Mouse (Mus musculus) forebrain, postnatal 0 days (tissue): ENCODE data around the gene Meis1. TPM values are rescaled to one million over a fixed set of nuclear protein-coding genes. Genes with fewer than 3 reads are reported as not detected.

ENCODE experiments used
- ATAC-seq: fragments of 200-750 bp; cut with Nextera tagmentation; 2 replicates; pipeline ENCODE4 v1.8.0; 2017; ENCODE audit warnings: mild to moderate bottlenecking, moderate library complexity
- DNase-seq: peaks from one replicate; pipeline ENCODE4 v3.0.0-alpha.2; 2015
- H3K27ac ChIP-seq: fragments of 300-500 bp; sonication (generic); 2 replicates; pipeline ENCODE4 v1.5.1; 2014; ENCODE audit warnings: low read depth, mild to moderate bottlenecking, antibody characterized with exemption, low read length, moderate library complexity, mixed read lengths
- H3K27me3 ChIP-seq: fragments of 300-500 bp; sonication (generic); 2 replicates; pipeline ENCODE4 v1.6.1; 2014; ENCODE audit warnings: mild to moderate bottlenecking, low read length, mixed read lengths; ENCODE audit not compliant: insufficient read depth
- H3K36me3 ChIP-seq: fragments of 300-500 bp; sonication (generic); 2 replicates; pipeline ENCODE4 v1.6.1; 2014; ENCODE audit warnings: mild to moderate bottlenecking, moderate library complexity; ENCODE audit not compliant: insufficient read depth
- H3K4me1 ChIP-seq: fragments of 300-500 bp; sonication (generic); 2 replicates; pipeline ENCODE4 v1.6.1; 2014; ENCODE audit warnings: antibody characterized with exemption; ENCODE audit not compliant: insufficient read depth
- H3K4me2 ChIP-seq: fragments of 300-500 bp; sonication (generic); 2 replicates; pipeline ENCODE4 v1.6.1; 2014; ENCODE audit warnings: low read depth, mild to moderate bottlenecking, moderate library complexity
- H3K4me3 ChIP-seq: fragments of 300-500 bp; sonication (generic); 2 replicates; pipeline ENCODE4 v1.5.1; 2014; ENCODE audit warnings: low read depth, low read length, mixed read lengths
- H3K9ac ChIP-seq: fragments of 300-500 bp; sonication (generic); 2 replicates; pipeline ENCODE4 v1.6.1; 2014; ENCODE audit warnings: mild to moderate bottlenecking
- H3K9me3 ChIP-seq: fragments of 300-500 bp; sonication (generic); 2 replicates; pipeline ENCODE4 v1.6.1; 2016; ENCODE audit warnings: low read length
- CTCF ChIP-seq: sonication (generic); IDR thresholded peaks from 2 replicates; pipeline ENCODE4 v1.5.1; 2016; ENCODE audit warnings: antibody characterized with exemption, control low read depth, low read depth
- WGBS: fragments of 180-500 bp; shearing (Covaris S2); extraction: QIAGEN DNeasy Blood & Tissue Kit; methylation state at CpG from one replicate; pipeline ENCODE4 v1.1.7; 2014; 5-methylcytosine and 5-hydroxymethylcytosine counted together
- polyA plus RNA-seq: library from polyadenylated mRNA; unstranded; fragments of >200 nt; fragmentation: Nextera tagmentation; extraction: Ambion mirVana; gene quantifications from 2 replicates; pipeline ENCODE4 v1.2.1, GENCODE M21; 2015
- total RNA-seq: library from RNA; depleted of rRNA; stranded (reverse); fragments of >200 nt; gene quantifications from 2 replicates; pipeline ENCODE4 v1.2.3, GENCODE M21; 2014

Meis1 gene
- total and polyA plus RNA-seq, 2 experiments from 2014 or later = 12.5 to 16.9 TPM

GRCm38 (mm10) chr11:18892470-18892869 is 126.3 kb downstream of the Meis1 start:
- no peaks in the 10 kb centered on the region for H3K9me3 ChIP-seq
- no peak for ATAC-seq
- H3K27me3 ChIP-seq = no peaks in the 10 kb centered on the region
- H3K36me3 ChIP-seq = no peaks in the 10 kb centered on the region
- no peak for DNase-seq
- no peak overlapping the region for H3K27ac ChIP-seq
- H3K9ac ChIP-seq = no peak overlapping the region
- no peaks in the 10 kb centered on the region for H3K4me1 ChIP-seq
- 74% methylated on average over 2 of the region's 2 CpGs for WGBS
- TF ChIP-seq CTCF = no peak
- no peak overlapping the region for H3K4me2 ChIP-seq
- H3K4me3 ChIP-seq = no peak overlapping the region

- H3K4me1 ChIP-seq = no peaks in the 10 kb centered on the region
- H3K9ac ChIP-seq = no peak overlapping the region
- peaks cover 4% of the 10 kb centered on the region; the same call in 1 of the 2 replicates for H3K27me3 ChIP-seq
- H3K9me3 ChIP-seq = no peaks in the 10 kb centered on the region
- no peak overlapping the region for H3K4me2 ChIP-seq
- WGBS = 44% methylated on average over 5 of the region's 5 CpGs
- no peak overlapping the region for H3K27ac ChIP-seq
- DNase-seq = no peak
- TF ChIP-seq CTCF = no peak
- H3K36me3 ChIP-seq = no peaks in the 10 kb centered on the region
- no peak overlapping the region for H3K4me3 ChIP-seq
- ATAC-seq = no peak
Measured at GRCm38 (mm10) chr11:18889139-18889538, 129.6 kb downstream of the Meis1 start.

GRCm38 (mm10) chr11:18888651-18889050 is 130.1 kb downstream of the Meis1 start:
- ATAC-seq (no peak), DNase-seq (no peak)
- H3K27ac ChIP-seq = no peak overlapping the region
- H3K4me1 ChIP-seq = no peaks in the 10 kb centered on the region
- H3K4me2 ChIP-seq = no peak overlapping the region
- no peaks in the 10 kb centered on the region for H3K9me3 ChIP-seq
- peaks cover 4% of the 10 kb centered on the region; the same call in 1 of the 2 replicates for H3K27me3 ChIP-seq
- 98% methylated on average over 1 of the region's 1 CpGs for WGBS
- H3K9ac ChIP-seq = no peak overlapping the region
- no peaks in the 10 kb centered on the region for H3K36me3 ChIP-seq
- TF ChIP-seq CTCF = no peak
- H3K4me3 ChIP-seq = no peak overlapping the region

GRCm38 (mm10) chr11:18885729-18886325 is 133.0 kb downstream of the Meis1 start:
- DNase-seq (no peak), ATAC-seq (no peak)
- Histone ChIP-seq H3K9ac (no peak overlapping the region), H3K4me3 (no peak overlapping the region), H3K9me3 (no peaks in the 10 kb centered on the region), H3K4me1 (no peaks in the 10 kb centered on the region), H3K27ac (no peak overlapping the region), H3K27me3 (peaks cover 4% of the 10 kb centered on the region; the same call in 1 of the 2 replicates), H3K4me2 (no peak overlapping the region), H3K36me3 (no peaks in the 10 kb centered on the region)
- 43% methylated on average over 9 of the region's 9 CpGs for WGBS
- TF ChIP-seq CTCF = no peak

- Histone ChIP-seq H3K9me3 (no peaks in the 10 kb centered on the region), H3K9ac (no peak overlapping the region), H3K36me3 (no peaks in the 10 kb centered on the region), H3K4me2 (no peak overlapping the region), H3K4me3 (no peak overlapping the region), H3K27me3 (peaks cover 4% of the 10 kb centered on the region; the same call in 1 of the 2 replicates), H3K27ac (no peak overlapping the region), H3K4me1 (no peaks in the 10 kb centered on the region)
- no peak for ATAC-seq
- TF ChIP-seq CTCF = no peak
- 37% methylated on average over 6 of the region's 6 CpGs for WGBS
- no peak for DNase-seq
Measured at GRCm38 (mm10) chr11:18885036-18885728, 133.6 kb downstream of the Meis1 start.

- no peaks in the 10 kb centered on the region for H3K9me3 ChIP-seq
- no peaks in the 10 kb centered on the region for H3K4me1 ChIP-seq
- no peaks in the 10 kb centered on the region for H3K36me3 ChIP-seq
- H3K27me3 ChIP-seq = peaks cover 4% of the 10 kb centered on the region; the same call in 1 of the 2 replicates
- no peak overlapping the region for H3K27ac ChIP-seq
- ATAC-seq (no peak), DNase-seq (no peak)
- H3K9ac ChIP-seq = no peak overlapping the region
- TF ChIP-seq CTCF = no peak
- H3K4me2 ChIP-seq = no peak overlapping the region
- H3K4me3 ChIP-seq = no peak overlapping the region
- 54% methylated on average over 3 of the region's 3 CpGs for WGBS
Measured at GRCm38 (mm10) chr11:18883987-18884386, 134.8 kb downstream of the Meis1 start.

- Histone ChIP-seq H3K9ac (no peak overlapping the region), H3K4me2 (no peak overlapping the region), H3K4me1 (no peaks in the 10 kb centered on the region), H3K9me3 (no peaks in the 10 kb centered on the region), H3K4me3 (no peak overlapping the region), H3K27me3 (peaks cover 4% of the 10 kb centered on the region; the same call in 1 of the 2 replicates), H3K27ac (no peak overlapping the region), H3K36me3 (no peaks in the 10 kb centered on the region)
- TF ChIP-seq CTCF = no peak
- ATAC-seq = peak; percentile 71
- 19% methylated on average over 2 of the region's 2 CpGs for WGBS
- no peak for DNase-seq
Measured at GRCm38 (mm10) chr11:18883507-18883881, 135.3 kb downstream of the Meis1 start.
